Comparison of ENCODE assay signal across 8 mouse cellular contexts in genomic region chr8:95887578-95888284, GRCm38 (mm10). TPM values are rescaled to one million over a fixed set of nuclear protein-coding genes. Genes with fewer than 3 reads are reported as not detected.
DNase-seq lines count a peak whose midpoint lies in the region; ATAC-seq and TF ChIP-seq lines count a peak whose summit lies in the region.

No protein-coding gene starts in this region.

- H3K27ac ChIP-seq in hindbrain, embryonic 10.5 days, result peak overlapping the region; percentile 95
- no peak overlapping the region for H3K27ac ChIP-seq in lung, postnatal 0 days (ENCODE audit: low read length)

- 0 out of 2 replicates have a peak, but pooled peaks cover 3% of the 10 kb centered on the region for H3K36me3 ChIP-seq in hindbrain, embryonic 10.5 days
- H3K36me3 ChIP-seq in lung, postnatal 0 days (ENCODE audit: insufficient read depth, low read length), result no peaks in the 10 kb centered on the region

- under 1% methylated on average over 38 of the region's 38 CpGs for WGBS in hindbrain, embryonic 10.5 days
- WGBS in lung, postnatal 0 days, result 1% methylated on average over 38 of the region's 38 CpGs

- H3K27me3 ChIP-seq in hindbrain, embryonic 10.5 days (ENCODE audit: insufficient read depth, poor library complexity, severe bottlenecking), result no peaks in the 10 kb centered on the region
- H3K27me3 ChIP-seq in lung, postnatal 0 days (replicated peaks; ENCODE audit: insufficient read depth, low read length), result no peaks in the 10 kb centered on the region

- DNase-seq in MN1 (ENCODE audit: low spot score), result peak; percentile 84
- peak; percentile 87 for DNase-seq in cerebellum, adult 9-10 months
- DNase-seq in hindbrain, embryonic 10.5 days (ENCODE audit: low spot score), result peak; percentile 89
- peak; percentile 86 to 90 for DNase-seq in layer of hippocampus, postnatal 10 days (ENCODE audit: low spot score in 2 of 2)
- peak; percentile 66 for DNase-seq in lung, postnatal 0 days (ENCODE audit: low spot score)
- peak; percentile 66 for DNase-seq in ovary, postnatal 14 days (ENCODE audit: low spot score)
- peak; percentile 53 to 64 for DNase-seq in thymus, postnatal 10 days (ENCODE audit: low spot score in 2 of 2)

- H3K4me3 ChIP-seq in hindbrain, embryonic 10.5 days, result peak overlapping the region; percentile 91
- peak overlapping the region; percentile 76 for H3K4me3 ChIP-seq in lung, postnatal 0 days (ENCODE audit: low read depth, low read length)

- no peaks in the 10 kb centered on the region for H3K9me3 ChIP-seq in hindbrain, embryonic 10.5 days
- H3K9me3 ChIP-seq in lung, postnatal 0 days (ENCODE audit: low read length), result no peaks in the 10 kb centered on the region

- TF ChIP-seq CTCF in lung, postnatal 0 days (IDR thresholded peaks at IDR 0.05), result no peak

- H3K9ac ChIP-seq in lung, postnatal 0 days (replicated peaks; ENCODE audit: low read depth), result peak overlapping the region; percentile 51; the same call in 1 of the 2 replicates

- peaks cover 19% of the 10 kb centered on the region for H3K4me1 ChIP-seq in hindbrain, embryonic 10.5 days (replicated peaks)
- H3K4me1 ChIP-seq in lung, postnatal 0 days (ENCODE audit: insufficient read depth, low read depth, low read length), result peaks cover 3% of the 10 kb centered on the region; the same call in 1 of the 2 replicates

- H3K4me2 ChIP-seq in lung, postnatal 0 days (replicated peaks; ENCODE audit: low read depth, low read length), result peak overlapping the region; percentile 96

- peak; percentile 89 for ATAC-seq in frontal cortex, adult (ENCODE audit: low TSS enrichment)
- ATAC-seq in lung, postnatal 0 days, result peak; percentile 91

- TF ChIP-seq EP300 in lung, postnatal 0 days (IDR thresholded peaks at IDR 0.05), result no peak

RNA-seq across cellular contexts. Expression of gene Got2, which starts 0.6 kb away (rescaled TPM):
- polyA plus RNA-seq in hindbrain, embryonic 10.5 days (2016; fragmentation: Nextera tagmentation; extraction: Ambion mirVana), result 181 and 228 TPM in 2 replicates
- total RNA-seq in layer of hippocampus, postnatal 10 days (2021), result 100 to 1,000 TPM; 196 to 216 TPM
- 63.9 and 65.4 TPM in 2 replicates for polyA plus RNA-seq in lung, postnatal 0 days (2015; fragmentation: Nextera tagmentation; extraction: Ambion mirVana)

RNA-seq across cellular contexts. Expression of gene Slc38a7, which starts 34.4 kb away (rescaled TPM):
- polyA plus RNA-seq in hindbrain, embryonic 10.5 days (2016; fragmentation: Nextera tagmentation; extraction: Ambion mirVana), result 17.3 and 17.4 TPM in 2 replicates
- 10 to 100 TPM; 30.8 to 34.1 TPM for total RNA-seq in layer of hippocampus, postnatal 10 days (2021)
- 11.1 and 11.6 TPM in 2 replicates for polyA plus RNA-seq in lung, postnatal 0 days (2015; fragmentation: Nextera tagmentation; extraction: Ambion mirVana)
